Mouse (Mus musculus): ENCODE data around the gene Apol6.
A peak's percentile ranks its signal among the peaks of the same experiment; 100 is the strongest.

The Apol6 gene

GRCm38 (mm10) chr15:77044597-77045320, at the start of gene Apol6:
Gene Apol6 (plus strand): TSS chr15:77044729.
- no peak for DNase-seq (ENCODE audit: low spot score in 2 of 2)

GRCm38 (mm10) chr15:76998048-76998447, 46.5 kb upstream of the Apol6 start:
- no peak for DNase-seq (ENCODE audit: low spot score in 2 of 2)

- DNase-seq (ENCODE audit: low spot score in 2 of 2): peak; percentile 49 to 60
Observed at GRCm38 (mm10) chr15:76998878-76999588, 45.5 kb upstream of the Apol6 start.

- DNase-seq (ENCODE audit: low spot score in 2 of 2): no peak
Observed at GRCm38 (mm10) chr15:77003173-77003867, 41.2 kb upstream of the Apol6 start.

- peak; percentile 65 to 71 for DNase-seq (ENCODE audit: low spot score in 2 of 2)
Observed at GRCm38 (mm10) chr15:77003868-77004215, 40.7 kb upstream of the Apol6 start.

GRCm38 (mm10) chr15:77008851-77009250, 35.7 kb upstream of the Apol6 start:
- DNase-seq (ENCODE audit: low spot score in 2 of 2): no peak

- DNase-seq (ENCODE audit: low spot score in 2 of 2): peak; percentile 65 to 68
Observed at GRCm38 (mm10) chr15:77013753-77014241, 30.7 kb upstream of the Apol6 start.

- DNase-seq (ENCODE audit: low spot score in 2 of 2): no peak
Observed at GRCm38 (mm10) chr15:77014431-77014830, 30.1 kb upstream of the Apol6 start.

GRCm38 (mm10) chr15:77014985-77015384, 29.5 kb upstream of the Apol6 start:
- DNase-seq (ENCODE audit: low spot score in 2 of 2): no peak

- no peak for DNase-seq (ENCODE audit: low spot score in 2 of 2)
Observed at GRCm38 (mm10) chr15:77016509-77016908, 28.0 kb upstream of the Apol6 start.

GRCm38 (mm10) chr15:77017897-77018296, 26.6 kb upstream of the Apol6 start:
- DNase-seq (ENCODE audit: low spot score in 2 of 2): no peak

- peak in 1 of 2 experiments; percentile 57 for DNase-seq (ENCODE audit: low spot score in 2 of 2)
Observed at GRCm38 (mm10) chr15:77018740-77019340, 25.7 kb upstream of the Apol6 start.

GRCm38 (mm10) chr15:77019533-77019932, 25.0 kb upstream of the Apol6 start:
- no peak for DNase-seq (ENCODE audit: low spot score in 2 of 2)

- DNase-seq (ENCODE audit: low spot score in 2 of 2): no peak
Observed at GRCm38 (mm10) chr15:77020136-77020535, 24.4 kb upstream of the Apol6 start.

- no peak for DNase-seq (ENCODE audit: low spot score in 2 of 2)
Observed at GRCm38 (mm10) chr15:77021056-77021455, 23.5 kb upstream of the Apol6 start.

GRCm38 (mm10) chr15:77021851-77022250, 22.7 kb upstream of the Apol6 start:
- no peak for DNase-seq (ENCODE audit: low spot score in 2 of 2)

GRCm38 (mm10) chr15:77022401-77022957, 22.1 kb upstream of the Apol6 start:
- DNase-seq (ENCODE audit: low spot score in 2 of 2): no peak

GRCm38 (mm10) chr15:77025884-77026583, 18.5 kb upstream of the Apol6 start:
- no peak for DNase-seq (ENCODE audit: low spot score in 2 of 2)

- no peak for DNase-seq (ENCODE audit: low spot score in 2 of 2)
Observed at GRCm38 (mm10) chr15:77027117-77027516, 17.4 kb upstream of the Apol6 start.

GRCm38 (mm10) chr15:77027675-77028074, 16.9 kb upstream of the Apol6 start:
- no peak for DNase-seq (ENCODE audit: low spot score in 2 of 2)

GRCm38 (mm10) chr15:77029331-77029991, 15.1 kb upstream of the Apol6 start:
- DNase-seq (ENCODE audit: low spot score in 2 of 2): peak; percentile 65 to 70

All from right cerebral cortex, postnatal 10 days (tissue).